Mouse (Mus musculus): ENCODE measurements around the gene Thsd4.

Thsd4 gene

GRCm38 (mm10) chr9:60457359-60458210 lies 64.3 kb downstream of the Thsd4 start:
- no peak for DNase-seq (ENCODE audit: extremely low spot score, low read depth, low spot score)

- no peak for DNase-seq (ENCODE audit: extremely low spot score, low read depth, low spot score)
These were observed 65.2 kb downstream of the Thsd4 start for GRCm38 (mm10) chr9:60456651-60457050.

DNA sequence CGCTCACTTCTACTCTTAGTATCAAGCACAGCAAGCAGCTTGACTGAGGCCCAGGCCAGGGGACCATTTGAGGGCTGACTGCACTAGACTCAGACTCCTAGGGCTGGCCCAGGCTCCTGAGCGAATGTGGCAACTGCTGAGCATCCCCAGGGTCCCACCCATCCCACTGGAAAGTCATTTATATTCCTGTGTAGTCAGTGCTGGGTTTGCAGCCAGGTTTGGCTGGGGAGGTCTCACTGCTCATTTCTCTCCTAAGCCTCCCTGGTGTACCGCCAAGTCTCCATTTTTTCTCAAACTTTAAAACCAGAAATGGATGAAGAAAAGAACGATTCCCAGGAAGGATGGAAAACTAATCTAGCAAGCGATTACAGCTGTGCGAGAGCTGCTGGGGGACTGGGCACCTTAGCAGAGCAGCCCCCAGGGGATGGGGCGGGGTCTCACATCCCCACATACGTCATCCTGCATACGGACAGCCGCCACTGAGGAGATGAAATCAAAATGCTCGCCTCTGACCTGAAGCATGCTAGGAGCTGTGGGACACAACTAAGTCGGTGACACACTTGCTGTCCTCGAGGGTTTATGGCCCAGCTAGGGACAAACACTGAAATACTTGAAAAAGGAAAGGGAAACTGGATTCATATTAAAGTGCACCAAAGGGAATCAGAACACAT lies 67.3 kb downstream of the Thsd4 start:
- no peak for DNase-seq (ENCODE audit: extremely low spot score, low read depth, low spot score)

GRCm38 (mm10) chr9:60449498-60449897 lies 72.3 kb downstream of the Thsd4 start:
- DNase-seq (ENCODE audit: extremely low spot score, low read depth, low spot score): no peak

GRCm38 (mm10) chr9:60445821-60446220 lies 76.0 kb downstream of the Thsd4 start:
- DNase-seq (ENCODE audit: extremely low spot score, low read depth, low spot score): no peak

DNA sequence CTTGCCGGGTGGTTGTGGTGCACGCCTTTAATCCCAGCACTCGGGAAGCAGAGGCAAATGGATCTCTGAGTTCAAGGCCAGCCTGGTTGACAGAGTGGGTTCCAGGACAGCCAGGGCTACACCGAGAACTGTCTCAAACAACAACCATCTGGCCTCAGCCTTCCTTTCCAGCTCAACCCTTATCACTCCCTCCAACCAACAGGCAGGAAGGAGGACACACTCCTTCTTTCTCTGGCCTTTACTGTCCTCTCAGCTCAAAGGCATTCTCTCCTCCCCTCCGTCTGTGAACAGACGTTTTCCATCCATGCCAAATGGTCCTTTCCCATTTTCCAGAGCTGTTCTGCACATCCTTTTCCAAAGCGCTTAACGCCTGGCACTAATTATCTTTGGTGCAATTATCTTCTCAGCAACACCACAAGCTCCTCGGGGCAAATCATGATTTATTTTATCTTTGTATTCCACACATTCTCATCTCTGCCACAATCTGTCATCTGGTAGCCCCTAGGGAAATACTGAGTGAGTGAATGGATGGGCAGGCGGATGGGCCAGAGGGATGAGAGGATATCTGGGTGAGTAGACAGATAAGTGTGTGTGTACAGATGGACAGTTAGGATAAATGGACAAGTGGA lies 80.5 kb downstream of the Thsd4 start:
- no peak for DNase-seq (ENCODE audit: extremely low spot score, low read depth, low spot score)

DNA sequence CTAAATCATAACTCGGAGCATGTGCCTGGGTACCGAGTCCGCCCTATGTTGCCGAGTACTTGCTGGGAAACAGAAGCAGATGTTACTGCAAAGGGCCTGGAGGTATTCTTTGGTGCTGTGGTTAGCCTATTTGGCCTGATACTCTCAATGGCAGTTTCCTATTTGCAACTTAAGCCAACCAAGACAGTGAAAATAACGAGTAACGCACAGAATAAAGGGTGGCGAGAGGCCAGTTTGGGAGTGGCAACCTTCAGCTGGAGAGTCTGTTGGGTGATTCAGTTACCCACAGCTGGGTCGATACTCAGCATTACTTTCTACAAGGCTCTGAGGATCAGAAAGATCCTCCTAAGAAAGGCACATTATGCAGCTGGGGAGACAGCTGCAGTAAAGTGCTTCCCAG lies 81.3 kb downstream of the Thsd4 start:
- DNase-seq (ENCODE audit: extremely low spot score, low read depth, low spot score): no peak

DNA sequence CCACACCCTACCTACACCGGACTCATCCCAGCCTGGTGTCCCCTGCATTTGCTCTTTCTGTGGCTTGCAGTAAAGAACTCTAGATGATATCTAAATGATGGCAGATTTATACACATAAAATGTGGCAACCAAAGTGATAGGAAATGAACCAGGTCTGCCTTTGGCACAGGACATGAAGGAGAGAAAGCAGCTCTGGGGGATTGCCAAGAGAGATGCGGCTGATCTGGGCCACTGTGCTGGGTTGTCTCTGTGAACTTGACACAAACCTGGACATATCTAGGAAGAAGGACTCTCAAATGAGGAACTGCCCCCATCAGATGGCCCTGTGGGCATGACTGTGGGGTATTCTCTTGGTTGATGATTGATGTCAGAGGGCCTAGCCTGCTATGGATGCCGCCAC lies 85.6 kb downstream of the Thsd4 start:
- DNase-seq (ENCODE audit: extremely low spot score, low read depth, low spot score): no peak

GRCm38 (mm10) chr9:60434093-60434492 lies 87.8 kb downstream of the Thsd4 start:
- DNase-seq (ENCODE audit: extremely low spot score, low read depth, low spot score): no peak

DNA sequence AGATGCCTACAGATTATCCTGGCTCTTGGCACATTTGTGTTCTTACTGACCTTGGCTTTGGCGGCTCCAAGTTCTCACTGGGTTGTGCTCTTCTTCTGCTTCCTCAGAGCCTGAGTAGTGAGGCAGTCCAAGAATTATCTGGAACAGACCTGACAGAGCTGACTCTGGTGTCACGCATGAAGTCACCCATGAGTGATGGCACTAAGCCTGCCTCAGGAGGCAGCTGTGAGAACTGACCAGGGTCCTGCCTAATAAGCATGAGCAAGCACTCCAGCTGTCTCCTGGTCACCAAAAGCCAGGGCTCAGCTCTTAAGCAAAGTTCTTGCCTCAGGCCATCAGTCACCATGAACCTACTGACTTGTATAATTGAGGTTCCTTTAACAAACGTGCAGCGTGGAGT lies 89.9 kb downstream of the Thsd4 start:
- DNase-seq (ENCODE audit: extremely low spot score, low read depth, low spot score): no peak

GRCm38 (mm10) chr9:60430017-60430416 lies 91.8 kb downstream of the Thsd4 start:
- DNase-seq (ENCODE audit: extremely low spot score, low read depth, low spot score): no peak

- no peak for DNase-seq (ENCODE audit: extremely low spot score, low read depth, low spot score)
These were observed 107.6 kb downstream of the Thsd4 start for GRCm38 (mm10) chr9:60414076-60414755.

- no peak for DNase-seq (ENCODE audit: extremely low spot score, low read depth, low spot score)
These were observed 110.8 kb downstream of the Thsd4 start for GRCm38 (mm10) chr9:60410872-60411635.

DNA sequence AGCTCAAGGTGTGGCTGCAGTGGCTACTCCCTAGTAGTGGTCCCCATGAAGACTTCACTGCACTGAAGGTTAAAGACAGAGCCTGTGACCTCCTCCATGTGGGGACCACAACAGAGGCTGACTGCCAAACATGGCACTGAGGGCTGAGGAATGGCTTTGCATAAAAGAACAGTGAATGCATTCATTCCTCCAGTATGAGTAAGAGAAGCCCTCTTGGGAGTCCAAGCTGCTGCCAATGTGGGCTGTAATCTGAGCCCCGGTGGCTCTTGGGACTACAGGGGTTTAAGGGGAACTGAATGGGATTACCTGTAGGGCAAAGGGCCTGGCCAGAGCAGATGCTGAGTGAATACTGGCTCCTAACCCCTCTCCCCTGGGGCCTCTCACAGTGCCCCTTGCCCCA lies 114.5 kb downstream of the Thsd4 start:
- DNase-seq (ENCODE audit: extremely low spot score, low read depth, low spot score): no peak

- no peak for DNase-seq (ENCODE audit: extremely low spot score, low read depth, low spot score)
These were observed 116.1 kb downstream of the Thsd4 start for GRCm38 (mm10) chr9:60405777-60406176.

- DNase-seq (ENCODE audit: extremely low spot score, low read depth, low spot score): no peak
These were observed 119.2 kb downstream of the Thsd4 start for GRCm38 (mm10) chr9:60402681-60403080.

DNA sequence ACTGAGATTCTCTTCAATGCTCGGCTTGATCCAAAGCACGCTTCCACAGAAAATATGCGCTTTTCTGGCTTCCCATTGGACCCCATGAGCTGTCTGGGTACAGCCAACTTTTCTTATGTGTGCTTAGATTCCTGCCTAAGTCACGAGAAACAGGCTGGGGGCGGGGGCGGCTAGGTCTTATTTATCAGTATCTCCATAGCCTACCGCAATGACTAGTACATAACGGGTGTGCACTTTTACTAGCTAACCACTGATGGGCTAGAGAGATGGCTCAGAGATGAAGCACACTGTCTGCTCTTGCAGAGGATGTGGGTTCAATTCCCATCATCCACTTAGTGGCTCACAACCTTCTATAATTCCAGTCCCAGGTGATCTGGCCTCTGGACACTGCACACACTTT lies 121.8 kb downstream of the Thsd4 start:
- no peak for DNase-seq (ENCODE audit: extremely low spot score, low read depth, low spot score)

DNA sequence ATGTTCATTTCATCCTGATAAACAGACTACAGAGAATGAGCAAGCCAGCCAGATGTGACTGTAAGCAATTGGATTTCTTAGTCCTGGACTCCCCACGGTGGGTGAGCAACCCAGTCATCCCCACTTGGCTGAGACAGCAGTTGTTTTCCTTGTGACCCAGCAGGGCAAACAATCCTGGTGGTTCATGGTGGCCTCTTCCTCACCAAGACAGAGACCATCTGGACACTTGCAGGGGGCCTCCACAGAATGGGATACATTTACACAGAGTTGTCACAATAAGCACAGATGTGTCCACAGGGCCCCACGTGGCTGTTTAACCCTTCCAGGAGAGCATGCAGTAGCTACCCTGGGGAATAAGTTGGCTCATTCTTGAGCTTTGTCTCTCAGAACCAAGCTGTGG lies 123.8 kb downstream of the Thsd4 start:
- no peak for DNase-seq (ENCODE audit: extremely low spot score, low read depth, low spot score)

DNA sequence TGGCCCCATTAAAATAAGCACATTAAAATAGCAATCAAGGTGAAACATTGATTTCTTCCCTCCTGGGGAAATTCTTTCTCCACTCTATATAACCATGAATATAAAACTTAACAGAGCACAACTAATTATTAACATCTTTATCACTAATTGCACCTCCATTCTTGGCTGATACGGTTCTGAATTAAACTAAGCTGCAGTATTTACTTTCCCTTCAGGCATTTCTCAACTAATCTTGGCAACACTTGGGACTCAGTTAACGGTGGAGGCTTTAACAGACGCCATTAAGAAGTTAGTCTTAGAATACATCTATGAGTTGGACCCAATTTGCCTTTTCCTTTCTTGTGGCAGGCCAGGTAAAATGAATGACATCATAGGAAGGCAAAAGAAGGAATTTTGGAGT lies 125.8 kb downstream of the Thsd4 start:
- no peak for DNase-seq (ENCODE audit: extremely low spot score, low read depth, low spot score)

GRCm38 (mm10) chr9:60392916-60393315 lies 128.9 kb downstream of the Thsd4 start:
- DNase-seq (ENCODE audit: extremely low spot score, low read depth, low spot score): no peak

- no peak for DNase-seq (ENCODE audit: extremely low spot score, low read depth, low spot score)
These were observed 137.1 kb downstream of the Thsd4 start for GRCm38 (mm10) chr9:60384751-60385150.

All from hindlimb bud, embryonic 11.5 days (tissue).